Mouse (Mus musculus): ENCODE results near the gene Mdm2.

DNA sequence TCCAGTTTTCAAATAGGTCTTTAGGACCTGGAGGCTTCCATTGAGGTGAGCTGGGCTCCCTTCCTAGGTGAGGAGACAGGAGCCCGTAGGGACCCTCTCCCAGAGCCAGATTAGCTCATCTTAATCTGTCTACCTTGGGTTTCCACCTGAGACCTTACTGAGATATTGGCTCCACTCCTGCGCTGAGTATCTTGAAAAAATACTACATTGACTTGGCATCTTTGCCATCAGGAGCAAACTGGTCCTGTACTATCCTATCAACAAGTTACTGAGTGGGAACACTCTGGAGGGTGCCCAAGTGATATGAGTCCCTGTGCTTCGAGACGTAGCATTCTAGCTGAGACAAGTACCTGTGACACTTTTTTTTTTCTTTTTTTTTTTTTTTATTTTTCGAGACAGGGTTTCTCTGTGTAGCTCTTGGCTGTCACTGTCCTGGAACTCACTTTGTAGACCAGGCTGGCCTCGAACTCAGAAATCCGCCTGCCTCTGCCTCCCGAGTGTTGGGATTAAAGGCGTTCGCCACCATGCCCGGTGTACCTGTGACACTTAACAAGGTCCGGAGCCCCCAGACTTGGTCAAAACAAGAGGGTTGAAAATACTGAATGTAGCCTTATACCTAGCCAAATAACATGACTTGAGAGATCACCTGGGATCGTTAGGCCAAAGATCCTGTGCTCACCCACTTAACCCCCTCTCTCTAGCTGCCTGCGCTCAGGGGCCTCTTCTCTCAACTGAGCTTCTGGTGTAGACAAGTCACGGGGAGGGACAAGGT is 67.9 kb downstream of the Mdm2 start:
- TF ChIP-seq CTCF (IDR thresholded peaks at IDR 0.05; ENCODE audit: low read depth) (no peak), EP300 (optimal IDR thresholded peaks at IDR 0.05) (no peak)

Measured in stomach, postnatal 0 days (tissue).